Comparison of ENCODE assay signal across 10 mouse cellular contexts in the genomic region with DNA sequence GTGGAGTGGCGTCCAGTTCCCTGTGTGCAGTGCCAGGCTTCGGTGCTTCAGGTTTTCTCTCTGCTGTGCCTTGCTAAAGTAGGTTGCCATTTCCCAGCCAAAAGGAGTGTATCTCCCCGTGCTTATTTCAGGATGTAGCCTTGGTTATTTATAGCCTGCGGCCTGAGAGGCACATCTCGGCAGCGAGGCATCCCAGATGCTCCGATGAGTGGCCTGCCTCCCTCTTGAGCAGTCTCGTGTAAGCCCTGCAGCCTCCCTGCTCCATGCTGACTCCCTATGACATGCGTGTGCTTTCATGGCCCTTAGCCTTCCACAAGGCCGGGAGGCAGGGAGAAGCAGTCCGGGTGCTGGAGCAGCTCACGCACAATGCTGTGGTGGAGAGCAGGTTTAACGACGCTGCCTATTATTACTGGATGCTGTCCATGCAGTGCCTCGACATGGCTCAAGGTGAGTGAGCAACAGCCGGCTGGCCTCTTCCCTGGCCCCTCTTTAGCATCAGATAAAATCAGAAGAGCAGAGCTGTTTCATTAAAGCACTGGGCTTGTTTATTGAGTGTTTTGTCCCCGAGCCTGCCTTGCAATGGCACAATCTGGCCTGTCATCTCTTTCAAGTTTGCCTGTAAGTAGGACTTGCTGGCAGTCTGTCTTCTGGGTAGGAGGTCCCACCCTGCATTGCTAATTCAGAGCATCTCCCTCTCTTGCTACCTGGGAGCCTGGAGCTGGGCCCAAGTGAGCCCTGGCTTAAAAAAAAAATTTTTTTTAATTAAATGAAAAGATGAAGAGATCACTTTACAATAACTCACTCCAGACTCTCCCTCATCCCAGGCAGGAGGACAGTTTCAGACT. TPM values are rescaled to one million over a fixed set of nuclear protein-coding genes. Genes with fewer than 3 reads are reported as not detected.
DNase-seq lines count a peak whose midpoint lies in the region; ATAC-seq lines count a peak whose summit lies in the region.
"Had no signal": no experiment of that assay in that cellular context is flagged by ENCODE, and none has a peak within 500 bp of the region (broad histone marks: within the 10 kb centered on the region; RNA-seq: fewer than 3 reads in every experiment).

No protein-coding gene starts in this region.

- H3K4me1 ChIP-seq in kidney, embryonic 15.5 days: peaks cover 48% of the 10 kb centered on the region
- peaks cover 41% of the 10 kb centered on the region for H3K4me1 ChIP-seq in forebrain, embryonic 16.5 days (replicated peaks; ENCODE audit: control insufficient read depth, insufficient read depth, low read length)
- peaks cover 12% of the 10 kb centered on the region; the same call in 1 of the 2 replicates for H3K4me1 ChIP-seq in liver, embryonic 11.5 days (replicated peaks; ENCODE audit: control insufficient read depth, insufficient read depth, low read length)

- DNase-seq in kidney, adult 11 months: no peak
- peak; percentile 80 for DNase-seq in cerebellum, adult 9-10 months
- peak; percentile 58 to 63 for DNase-seq in left cerebral cortex, postnatal 36 days (ENCODE audit: low spot score in 2 of 2)
- DNase-seq in liver, embryonic 11.5 days (ENCODE audit: low spot score): no peak
- DNase-seq in adipocyte (ENCODE audit: low spot score): no peak
- DNase-seq in testis, postnatal 10 days (ENCODE audit: low spot score): no peak
- DNase-seq: kidney, adult 9 months had no signal

- no peaks in the 10 kb centered on the region for H3K27me3 ChIP-seq in kidney, embryonic 15.5 days
- H3K27me3 ChIP-seq in forebrain, embryonic 16.5 days (replicated peaks; ENCODE audit: control insufficient read depth, insufficient read depth, low read length): no peaks in the 10 kb centered on the region
- no peaks in the 10 kb centered on the region for H3K27me3 ChIP-seq in liver, embryonic 11.5 days (replicated peaks; ENCODE audit: control insufficient read depth, insufficient read depth, low read length)

- no peaks in the 10 kb centered on the region for H3K9me3 ChIP-seq in kidney, embryonic 15.5 days (replicated peaks)
- no peaks in the 10 kb centered on the region for H3K9me3 ChIP-seq in forebrain, embryonic 16.5 days (ENCODE audit: control insufficient read depth, low read length)
- H3K9me3 ChIP-seq in liver, embryonic 11.5 days (ENCODE audit: control insufficient read depth, low read length): no peaks in the 10 kb centered on the region

- peaks cover 19% of the 10 kb centered on the region; the same call in 1 of the 2 replicates for H3K36me3 ChIP-seq in kidney, embryonic 15.5 days
- H3K36me3 ChIP-seq in forebrain, embryonic 16.5 days (ENCODE audit: control insufficient read depth, insufficient read depth): no peaks in the 10 kb centered on the region
- H3K36me3 ChIP-seq in liver, embryonic 11.5 days (ENCODE audit: control insufficient read depth, insufficient read depth, low read length): no peaks in the 10 kb centered on the region

- 26% methylated on average over 17 of the region's 17 CpGs for whole genome bisulfite sequencing in kidney, embryonic 15.5 days
- WGBS in forebrain, embryonic 16.5 days: 64% methylated on average over 17 of the region's 17 CpGs
- 63% methylated on average over 17 of the region's 17 CpGs for WGBS in liver, embryonic 11.5 days

- H3K4me3 ChIP-seq in kidney, embryonic 15.5 days (replicated peaks): no peak overlapping the region
- H3K4me3 ChIP-seq in forebrain, embryonic 16.5 days (replicated peaks; ENCODE audit: low read length): no peak overlapping the region
- no peak overlapping the region for H3K4me3 ChIP-seq in liver, embryonic 11.5 days (ENCODE audit: low read depth, low read length)

- no peak overlapping the region for H3K9ac ChIP-seq in kidney, embryonic 15.5 days
- H3K9ac ChIP-seq in forebrain, embryonic 16.5 days (replicated peaks; ENCODE audit: low read depth, low read length): 0 out of 2 replicates have a peak overlapping the region, but pooled peaks have one; percentile 15
- H3K9ac ChIP-seq in liver, embryonic 11.5 days (ENCODE audit: low read depth, low read length): no peak overlapping the region

- peak overlapping the region; percentile 60; the same call in 1 of the 2 replicates for H3K27ac ChIP-seq in kidney, embryonic 15.5 days
- peak overlapping the region; percentile 66 for H3K27ac ChIP-seq in forebrain, embryonic 16.5 days (ENCODE audit: low read length)
- no peak overlapping the region for H3K27ac ChIP-seq in liver, embryonic 11.5 days (ENCODE audit: low read depth, low read length)
- H3K27ac ChIP-seq: macrophage had no signal

- intact Hi-C loops in left cerebral cortex, postnatal 36 days (cut with DNase I): loop anchor here (5.0 kb wide), 1 partner anchor 41 kb away; no protein-coding TSS in a partner anchor

- H3K4me2 ChIP-seq in kidney, embryonic 15.5 days: no peak overlapping the region
- H3K4me2 ChIP-seq in forebrain, embryonic 16.5 days (ENCODE audit: low read length): no peak overlapping the region
- H3K4me2 ChIP-seq in liver, embryonic 11.5 days: no peak overlapping the region

- ATAC-seq in kidney, embryonic 15.5 days (replicated peaks; ENCODE audit: low FRiP score): no peak
- ATAC-seq in forebrain, embryonic 16.5 days: no peak
- no peak for ATAC-seq in liver, embryonic 11.5 days (replicated peaks; ENCODE audit: low FRiP score)

RNA-seq across cellular contexts. Expression of a gene that starts 15.7 kb away (rescaled TPM):
- polyA plus RNA-seq in kidney, embryonic 15.5 days (2015; fragmentation: Nextera tagmentation; extraction: Ambion mirVana): 0.10 and 0.14 TPM in 2 replicates
- 0.15 TPM in 1 of 2 replicates, not detected in the other for polyA plus RNA-seq in forebrain, embryonic 16.5 days (2015; fragmentation: Nextera tagmentation; extraction: Ambion mirVana)
- total RNA-seq in left cerebral cortex, postnatal 36 days (2021): under 1 TPM; 0.17 to 0.70 TPM
- 0.06 TPM in 1 of 2 replicates, not detected in the other for polyA plus RNA-seq in liver, embryonic 11.5 days (2014; fragmentation: Nextera tagmentation; extraction: Ambion mirVana)
- polyA plus RNA-seq: macrophage had no signal

RNA-seq across cellular contexts. Expression of a gene that starts 28.9 kb away (rescaled TPM):
- polyA plus RNA-seq in kidney, embryonic 15.5 days (2015; fragmentation: Nextera tagmentation; extraction: Ambion mirVana): not detected in 2 replicates
- not detected in 2 replicates for polyA plus RNA-seq in forebrain, embryonic 16.5 days (2015; fragmentation: Nextera tagmentation; extraction: Ambion mirVana)
- not detected for total RNA-seq in left cerebral cortex, postnatal 36 days (2021)
- not detected in 2 replicates for polyA plus RNA-seq in liver, embryonic 11.5 days (2014; fragmentation: Nextera tagmentation; extraction: Ambion mirVana)
- polyA plus RNA-seq: macrophage had no signal

Comparison
In these comparisons a context has a peak if more than half of its experiments do, and no peak if none do; other contexts are left out.
1. DNase-seq: peak in cerebellum, adult 9-10 months (single experiment) and left cerebral cortex, postnatal 36 days (2 of 2); none in kidney, adult 11 months (single experiment), liver, embryonic 11.5 days (single experiment), adipocyte (single experiment) and testis, postnatal 10 days (single experiment).